Mouse (Mus musculus) ES-E14 (cell line): Measurements from ENCODE around the gene Cryge. TPM values are rescaled to one million over a fixed set of nuclear protein-coding genes. Genes with fewer than 3 reads are reported as not detected.

ENCODE experiments used
- DNase-seq: peaks from one replicate; pipeline ENCODE4 v3.0.0-alpha.2; 2013; ENCODE audit warnings: low read depth, low spot score
- H3K27ac ChIP-seq: 2 replicates; pipeline ENCODE4 v1.5.1; 2012; ENCODE audit warnings: low read depth, mild to moderate bottlenecking, low read length, moderate library complexity, mixed read lengths; ENCODE audit not compliant: poor library complexity, insufficient read depth, severe bottlenecking
- H3K36me3 ChIP-seq: 2 replicates; pipeline ENCODE4 v1.6.1; 2012; ENCODE audit warnings: mild to moderate bottlenecking, low read length, moderate library complexity, mixed read lengths; ENCODE audit not compliant: control insufficient read depth, poor library complexity, insufficient read depth, severe bottlenecking
- H3K4me1 ChIP-seq, 2 experiments: fragments of 150-350 bp in 1 of 2; sonication (generic) in 1 of 2; 2 replicates each; pipeline ENCODE4 v1.6.1; 2012; ENCODE audit warnings: low read length in 2 of 2, mild to moderate bottlenecking in 1 of 2, mixed read lengths in 1 of 2; ENCODE audit not compliant: control insufficient read depth in 2 of 2, insufficient read depth in 2 of 2, poor library complexity in 1 of 2
- H3K4me3 ChIP-seq, 2 experiments: fragments of 150-350 bp in 1 of 2; sonication (generic) in 1 of 2; 2 replicates each; pipeline ENCODE4 v1.5.1; 2012; ENCODE audit warnings: low read length in 2 of 2, low read depth in 1 of 2, mild to moderate bottlenecking in 1 of 2, mixed read lengths in 1 of 2; ENCODE audit not compliant: insufficient read depth in 1 of 2, poor library complexity in 1 of 2, severe bottlenecking in 1 of 2
- H3K9ac ChIP-seq: 2 replicates; pipeline ENCODE4 v1.6.1; 2012; ENCODE audit warnings: low read depth, mild to moderate bottlenecking, low read length, mixed read lengths; ENCODE audit not compliant: poor library complexity, insufficient read depth, severe bottlenecking
- H3K9me3 ChIP-seq: fragments of 150-350 bp; sonication (generic); 2 replicates; pipeline ENCODE4 v1.6.1; 2012; ENCODE audit warnings: low read depth, mild to moderate bottlenecking, low read length; ENCODE audit not compliant: control insufficient read depth, insufficient read depth
- CHD2 ChIP-seq: IDR thresholded peaks from 2 replicates; pipeline ENCODE4 v1.6.1; 2014; ENCODE audit warnings: mild to moderate bottlenecking, low read depth, low read length, inconsistent platforms
- HCFC1 ChIP-seq: IDR thresholded peaks from 2 replicates; pipeline ENCODE4 v1.6.1; 2012; ENCODE audit warnings: low read length, inconsistent platforms, borderline replicate concordance; ENCODE audit not compliant: insufficient read depth
- MAFK ChIP-seq: IDR thresholded peaks from 2 replicates; pipeline ENCODE4 v1.6.1; 2014; ENCODE audit warnings: mild to moderate bottlenecking, low read depth, low read length, inconsistent platforms; ENCODE audit not compliant: insufficient read depth
- ZC3H11A ChIP-seq: IDR thresholded peaks from 2 replicates; pipeline ENCODE4 v1.6.1; 2012; ENCODE audit warnings: low read depth, mild to moderate bottlenecking, inconsistent platforms, low read length, borderline replicate concordance
- ZNF384 ChIP-seq: IDR thresholded peaks from 2 replicates; pipeline ENCODE4 v1.6.1; 2012; ENCODE audit warnings: low read depth, low read length, inconsistent platforms
- in situ Hi-C, 2 experiments: fragments of 600-800 bp; cut with MboI; formaldehyde crosslinking; loops; one replicate each; pipeline ENCODE4 v1.15.1; 2025; ENCODE audit warnings: low sequenced_read_pairs in 2 of 2, inconsistent platforms in 1 of 2; ENCODE audit not compliant: unreplicated experiment in 2 of 2
- total RNA-seq: library from RNA; depleted of rRNA; stranded (reverse); fragments of 300-350 nt; gene quantifications from 2 replicates; pipeline ENCODE4 v1.2.3, GENCODE M21; 2012

The Cryge gene
- total RNA-seq, 1 experiment = 4.3 TPM

DNA sequence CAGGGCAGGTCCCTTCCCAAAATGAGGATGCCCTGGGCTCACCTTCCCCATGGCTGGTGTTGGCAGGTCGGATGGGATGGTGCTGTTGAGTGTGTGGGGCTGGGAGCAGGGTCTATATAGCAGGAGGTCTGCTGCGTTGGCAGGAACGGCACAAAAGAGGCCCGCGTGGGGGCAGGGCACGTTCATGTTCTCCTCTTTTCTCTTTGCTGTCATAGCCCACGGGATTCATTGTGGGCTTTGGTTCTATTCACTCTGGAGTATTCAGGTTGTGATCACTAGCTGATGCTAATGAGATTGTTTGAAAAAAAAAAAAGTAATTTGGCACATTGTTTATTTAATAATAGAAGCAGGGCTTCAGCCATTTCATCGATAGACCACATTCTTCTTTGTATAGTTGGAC is 12.4 kb upstream of the Cryge start, which contains the start of gene Crygd:
TSS of gene Crygd (minus strand) at position 101 of the 400 bp plus-strand sequence.
- H3K27ac ChIP-seq = no peak within 1 kb of the TSS
- H3K4me1 ChIP-seq = no peaks in the 10 kb centered on the region
- in situ Hi-C loops = no loop called here
- TF ChIP-seq ZNF384 = no peak
- no peaks in the 10 kb centered on the region for H3K36me3 ChIP-seq
- H3K4me3 ChIP-seq = peak within 1 kb of the TSS; percentile 16 to 32; a peak in 2 of 4 replicates
- 0 out of 2 replicates have a peak within 1 kb of the TSS, but pooled peaks have one; percentile 4 for H3K9ac ChIP-seq
- no peaks in the 10 kb centered on the region for H3K9me3 ChIP-seq
- DNase-seq = no peak

DNA sequence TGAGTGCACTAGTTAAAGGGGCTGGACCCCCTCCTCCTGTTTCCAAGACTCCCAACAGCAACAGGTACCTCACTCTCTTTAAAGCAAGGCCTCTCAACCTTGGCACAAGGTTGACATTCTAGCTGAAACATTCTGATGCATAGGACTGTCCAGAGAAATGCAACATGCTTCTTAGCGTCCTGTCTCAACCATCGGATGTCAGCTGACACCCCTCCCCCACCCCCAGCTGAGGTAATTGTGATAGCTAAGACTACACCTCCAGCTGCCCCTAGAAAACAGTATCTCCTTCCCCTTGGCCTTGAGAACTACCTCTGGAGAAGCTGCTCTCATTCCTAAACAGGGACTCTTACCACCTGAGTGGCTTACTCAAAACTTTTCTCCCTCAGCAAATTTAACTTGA is 1.2 kb upstream of the Cryge start:
- Histone ChIP-seq H3K4me3 (no peak overlapping the region), H3K9me3 (no peaks in the 10 kb centered on the region), H3K27ac (no peak overlapping the region), H3K9ac (no peak overlapping the region), H3K4me1 (peaks cover 7 to 15% of the 10 kb centered on the region in 2 experiments), H3K36me3 (no peaks in the 10 kb centered on the region)
- TF ChIP-seq CHD2 (no peak), HCFC1 (no peak), MAFK (no peak), ZNF384 (no peak), ZC3H11A (no peak)
- in situ Hi-C loops = no loop called here
- no peak for DNase-seq

DNA sequence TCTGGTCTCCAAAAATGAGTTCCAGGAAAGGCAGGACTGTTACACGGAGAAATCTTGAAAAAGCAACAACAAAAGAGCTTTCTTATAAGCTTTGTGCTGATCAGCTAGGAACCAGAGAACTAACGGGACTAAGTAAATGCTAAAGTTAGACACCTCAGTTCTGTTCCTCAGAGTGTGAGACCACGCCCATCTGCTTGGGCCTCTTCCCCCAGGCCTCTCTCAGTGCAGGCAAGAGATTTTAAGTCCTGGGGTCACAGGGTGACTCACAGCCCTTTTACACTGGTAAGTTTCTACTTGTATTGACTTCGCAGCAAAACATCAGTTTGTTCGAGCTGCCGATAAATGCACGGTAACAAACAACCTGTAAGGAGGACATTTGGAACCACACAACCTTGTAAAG is 747 bp upstream of the Cryge start:
- H3K4me3 ChIP-seq = 0 out of 4 replicates have a peak overlapping the region, but pooled peaks of 1 of the 2 experiments have one; percentile 4
- peaks cover 7 to 15% of the 10 kb centered on the region in 2 experiments for H3K4me1 ChIP-seq
- H3K27ac ChIP-seq = no peak overlapping the region
- no peak for TF ChIP-seq ZC3H11A
- TF ChIP-seq MAFK = no peak
- no peak for TF ChIP-seq HCFC1
- TF ChIP-seq ZNF384 = no peak
- TF ChIP-seq CHD2 = no peak
- in situ Hi-C loops = no loop called here
- no peak for DNase-seq
- no peaks in the 10 kb centered on the region for H3K36me3 ChIP-seq
- no peaks in the 10 kb centered on the region for H3K9me3 ChIP-seq
- no peak overlapping the region for H3K9ac ChIP-seq

DNA sequence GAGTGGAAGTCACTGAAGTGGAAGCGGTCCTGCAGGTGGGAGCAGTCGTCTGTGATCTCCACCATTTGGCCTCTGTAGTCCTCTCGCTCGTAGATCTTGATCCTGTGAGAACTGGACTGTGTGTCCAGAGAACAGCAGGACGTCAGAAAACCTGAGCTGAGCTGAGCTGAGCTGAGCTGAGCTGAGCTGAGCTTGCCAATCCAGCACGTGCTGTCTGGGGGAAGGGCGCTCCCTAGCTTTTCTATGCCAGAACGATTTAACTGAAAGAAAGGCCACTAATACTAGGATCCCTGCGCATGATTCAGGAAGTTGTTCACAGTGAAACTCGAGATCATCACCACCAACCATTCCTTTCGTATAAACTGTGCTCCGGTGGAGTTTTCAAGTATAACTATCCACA is 2.2 kb downstream of the Cryge start:
- no peak overlapping the region for H3K9ac ChIP-seq
- H3K27ac ChIP-seq = no peak overlapping the region
- in situ Hi-C loops = no loop called here
- TF ChIP-seq MAFK (no peak), ZC3H11A (no peak), ZNF384 (no peak), CHD2 (no peak), HCFC1 (no peak)
- no peaks in the 10 kb centered on the region for H3K36me3 ChIP-seq
- no peak overlapping the region for H3K4me3 ChIP-seq
- peaks cover 7 to 15% of the 10 kb centered on the region in 2 experiments for H3K4me1 ChIP-seq
- DNase-seq = no peak
- no peaks in the 10 kb centered on the region for H3K9me3 ChIP-seq
